Mouse (Mus musculus) lung, postnatal 10 days (tissue): ENCODE measurements around the gene Fgf5.

Experiments
- DNase-seq: peaks from one replicate; pipeline ENCODE4 v3.0.0; 2021

Fgf5 gene

GRCm38 (mm10) chr5:98253838-98254821, at the start of gene Fgf5:
TSS of gene Fgf5 (plus strand) at chr5:98254184.
- peak; percentile 52 for DNase-seq

DNA sequence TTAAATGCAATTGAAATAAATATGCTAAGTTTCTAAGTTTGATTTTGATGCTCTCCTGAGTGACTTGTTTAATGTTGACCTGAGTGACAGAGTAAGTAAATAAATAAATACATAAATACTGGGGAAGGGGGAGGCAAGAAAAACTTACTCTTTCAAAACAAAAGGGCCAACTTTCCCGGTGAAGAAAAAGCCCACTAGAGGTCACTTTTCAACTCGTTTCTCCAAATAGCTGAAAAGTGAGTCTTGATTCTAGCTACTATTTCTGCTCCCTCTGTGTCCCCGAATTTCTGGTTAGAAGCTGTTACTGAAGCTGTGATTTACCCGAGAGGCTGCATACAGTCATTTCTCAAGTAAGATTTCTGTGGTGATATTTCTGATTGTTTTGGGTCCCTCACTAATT, 41.5 kb upstream of the Fgf5 start:
- no peak for DNase-seq

GRCm38 (mm10) chr5:98221956-98222355, 32.0 kb upstream of the Fgf5 start:
- DNase-seq, result no peak

DNA sequence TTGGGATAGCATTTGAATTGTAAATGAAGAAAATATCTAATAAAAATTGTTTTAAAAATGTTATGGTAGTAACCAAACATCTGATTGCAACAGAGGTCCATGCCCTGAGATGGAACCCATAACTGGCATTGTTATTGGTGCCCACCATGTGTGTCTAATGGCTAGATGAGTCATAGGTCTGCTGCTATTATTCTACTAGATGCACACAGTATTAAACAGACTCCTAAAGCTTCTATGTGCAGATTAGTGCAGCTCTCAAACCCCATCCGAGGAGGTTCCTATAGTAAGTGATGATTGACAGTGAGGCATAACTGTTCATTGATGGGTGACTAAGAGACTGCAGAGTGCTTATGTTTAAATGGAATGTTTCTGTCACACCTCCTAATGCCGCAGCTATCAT, 27.3 kb upstream of the Fgf5 start:
- no peak for DNase-seq

DNA sequence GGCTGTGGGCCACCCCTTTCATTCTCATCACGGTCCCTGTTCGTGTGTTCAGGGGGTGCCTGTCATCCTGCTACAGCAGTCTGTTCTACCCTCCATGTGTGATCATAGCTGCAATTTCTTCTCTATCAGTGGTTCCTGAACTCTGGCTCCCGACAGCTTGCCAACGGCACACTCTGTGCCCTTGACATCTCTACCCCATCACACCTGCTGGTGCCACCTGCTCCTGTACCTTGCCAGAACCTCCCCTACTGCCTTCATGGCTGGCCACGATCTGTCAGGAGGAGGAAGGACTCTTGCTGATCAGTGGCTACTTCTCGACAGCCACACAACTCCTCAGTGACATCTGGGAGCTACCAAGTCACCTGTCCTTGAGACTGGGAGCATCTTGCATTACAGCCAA, 24.5 kb upstream of the Fgf5 start:
- no peak for DNase-seq

DNA sequence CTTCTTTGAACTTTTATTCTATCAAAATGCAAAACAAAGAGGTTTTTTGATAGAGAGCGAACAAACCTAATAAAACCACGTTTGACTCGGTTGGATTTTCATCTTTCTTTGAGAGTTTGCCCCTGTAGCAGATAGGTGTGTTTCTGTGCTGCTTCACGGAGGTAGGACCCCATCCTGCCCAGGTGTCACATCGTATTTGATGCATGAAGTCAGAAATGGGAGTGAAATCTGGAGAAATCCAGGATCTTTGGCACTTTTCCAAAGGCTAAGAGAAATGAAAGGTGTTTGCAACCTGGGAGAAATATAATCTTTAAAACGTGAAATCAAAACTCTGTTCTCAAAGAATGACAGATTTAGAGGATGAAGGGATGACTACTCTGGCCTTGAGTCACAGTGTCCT, 15.5 kb upstream of the Fgf5 start:
- DNase-seq, result no peak

GRCm38 (mm10) chr5:98241322-98241829, 12.6 kb upstream of the Fgf5 start:
- no peak for DNase-seq

DNA sequence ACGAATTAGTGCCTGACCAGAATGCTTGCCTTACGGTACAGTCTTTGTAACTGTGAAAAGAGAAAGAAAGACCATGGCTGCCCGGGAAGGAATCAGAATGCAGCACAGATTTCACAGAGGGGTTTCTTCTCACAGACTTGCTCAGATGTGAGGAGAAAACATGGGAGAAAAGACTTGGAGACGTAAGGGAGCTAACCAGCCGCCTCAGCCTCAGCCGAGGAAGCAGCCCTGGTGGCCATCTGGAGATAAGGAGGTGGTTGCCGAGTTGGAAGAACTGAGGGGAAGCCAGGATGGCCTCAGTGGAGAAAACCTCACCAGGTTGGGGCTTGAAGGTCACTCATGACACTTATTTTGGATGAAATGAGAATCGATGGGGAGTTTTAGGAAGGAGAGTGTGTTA, 8.7 kb upstream of the Fgf5 start:
- DNase-seq, result no peak

DNA sequence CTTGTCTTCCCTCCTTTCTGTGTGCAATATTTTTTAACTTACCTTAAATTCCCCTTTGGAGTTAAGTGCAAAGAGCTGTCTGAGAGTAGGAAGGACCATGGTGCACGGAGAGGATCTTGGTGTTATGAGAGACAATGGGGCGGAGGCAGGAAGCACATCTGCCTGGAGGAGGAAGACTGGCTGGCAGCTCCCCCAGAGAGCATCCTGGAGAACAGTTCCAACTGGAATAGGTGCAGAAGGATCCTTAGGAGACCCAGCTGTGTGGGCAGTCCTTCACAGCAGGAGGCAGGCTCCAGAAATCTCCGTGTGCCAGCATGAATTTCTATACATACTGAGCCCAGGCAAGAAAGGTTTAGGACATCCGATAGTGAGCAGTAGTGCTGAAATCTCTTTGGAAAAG, 8.0 kb upstream of the Fgf5 start:
- DNase-seq, result no peak

DNA sequence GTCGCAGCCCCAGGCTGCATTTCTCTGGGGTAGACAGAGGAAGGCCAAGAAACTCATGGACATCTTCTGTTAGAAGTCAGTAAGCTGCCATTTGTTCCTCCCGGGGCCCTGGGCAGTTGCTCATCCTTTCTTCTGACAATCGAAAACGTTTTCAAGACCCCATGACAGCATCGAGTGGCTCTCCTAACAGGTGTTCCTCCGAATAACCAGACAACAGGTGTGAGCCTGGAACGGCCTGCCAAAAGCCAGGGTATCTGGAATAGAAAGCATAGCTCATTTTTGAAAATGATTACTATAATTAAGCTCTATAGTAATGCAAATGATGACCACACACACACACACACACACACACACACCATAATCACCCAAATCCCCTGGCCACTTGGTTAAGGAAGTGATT, 7.2 kb upstream of the Fgf5 start:
- DNase-seq, result no peak

DNA sequence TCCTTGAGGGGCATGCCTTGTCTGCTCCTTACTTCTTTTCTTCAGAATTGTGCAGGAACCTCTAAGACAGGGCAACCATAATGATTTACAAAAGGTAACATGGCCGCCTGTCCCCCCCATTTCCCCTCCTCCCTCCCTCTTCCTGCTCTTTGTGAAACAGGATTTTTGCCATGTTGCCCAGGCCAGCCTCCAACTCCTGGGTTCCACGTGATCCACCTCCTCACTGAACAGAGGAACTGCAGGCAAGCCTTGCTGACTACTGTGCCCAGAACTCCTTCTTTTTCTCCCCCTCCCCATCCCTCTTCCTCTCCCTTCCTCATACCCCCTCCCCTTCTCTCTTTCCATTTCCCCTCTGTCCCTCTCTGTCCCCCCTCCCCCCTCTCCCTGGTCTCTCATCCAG, 6.5 kb upstream of the Fgf5 start:
- DNase-seq, result no peak

GRCm38 (mm10) chr5:98253147-98253546, 837 bp upstream of the Fgf5 start:
- no peak for DNase-seq

DNA sequence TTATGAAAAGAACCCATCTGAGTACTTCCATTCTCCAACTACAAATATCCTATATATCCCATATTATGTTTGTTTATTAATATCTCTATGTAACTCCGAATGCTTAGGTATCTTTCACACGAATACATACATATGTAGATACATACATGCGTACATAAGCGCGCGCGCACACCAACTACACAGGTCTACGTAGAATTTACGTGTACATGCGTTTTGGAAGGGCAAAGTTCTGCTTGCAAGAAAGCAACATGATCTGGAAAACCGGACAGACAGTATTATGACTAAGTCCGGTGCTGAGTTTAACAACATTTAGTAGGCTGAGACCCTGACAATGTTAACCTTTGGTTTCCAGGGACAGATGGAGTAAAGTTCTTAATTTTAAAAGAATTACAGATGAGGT, 1.2 kb downstream of the Fgf5 start:
- DNase-seq, result no peak

- DNase-seq, result no peak
Observed at GRCm38 (mm10) chr5:98255760-98256490, 1.9 kb downstream of the Fgf5 start.

DNA sequence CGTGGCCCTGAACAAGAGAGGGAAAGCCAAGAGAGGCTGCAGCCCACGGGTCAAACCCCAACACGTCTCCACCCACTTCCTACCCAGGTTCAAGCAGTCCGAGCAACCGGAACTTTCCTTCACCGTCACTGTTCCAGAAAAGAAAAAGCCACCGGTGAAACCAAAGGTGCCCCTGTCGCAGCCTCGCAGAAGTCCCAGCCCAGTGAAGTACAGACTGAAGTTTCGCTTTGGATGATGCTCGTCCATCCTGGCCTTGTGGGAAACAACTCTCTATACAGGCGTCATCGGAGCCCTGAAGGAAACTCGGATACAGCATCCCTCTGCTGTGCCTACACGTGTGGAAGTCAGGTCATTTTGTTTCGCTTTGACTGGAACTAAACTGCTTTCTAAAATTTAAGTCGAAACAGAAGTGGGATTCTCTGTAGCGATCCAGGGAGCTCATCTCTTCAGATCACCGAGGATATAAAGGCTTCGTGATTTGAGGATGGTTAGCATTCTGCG, 21.4 kb downstream of the Fgf5 start:
- DNase-seq, result no peak

DNA sequence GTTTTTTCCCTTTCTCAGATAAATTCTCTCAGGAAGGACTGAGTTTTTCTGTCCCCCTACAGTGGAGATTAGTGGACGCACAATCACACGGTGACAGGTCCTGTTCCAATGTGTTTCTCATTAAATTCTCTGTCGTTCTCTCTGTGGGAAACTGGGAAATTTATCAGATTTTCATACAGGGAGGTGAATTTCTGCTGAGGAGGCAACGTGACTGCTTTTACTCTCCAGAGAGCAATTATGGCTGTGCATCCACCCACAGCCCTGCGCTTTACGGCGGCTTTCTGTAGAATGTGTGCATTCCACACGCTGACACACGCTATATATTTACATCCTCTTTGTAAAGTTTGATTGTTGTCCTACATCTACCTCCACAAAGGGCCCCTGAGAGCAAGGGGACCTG, 28.0 kb downstream of the Fgf5 start:
- DNase-seq, result no peak

GRCm38 (mm10) chr5:98283696-98284478, 29.9 kb downstream of the Fgf5 start:
- peak; percentile 17 for DNase-seq

DNA sequence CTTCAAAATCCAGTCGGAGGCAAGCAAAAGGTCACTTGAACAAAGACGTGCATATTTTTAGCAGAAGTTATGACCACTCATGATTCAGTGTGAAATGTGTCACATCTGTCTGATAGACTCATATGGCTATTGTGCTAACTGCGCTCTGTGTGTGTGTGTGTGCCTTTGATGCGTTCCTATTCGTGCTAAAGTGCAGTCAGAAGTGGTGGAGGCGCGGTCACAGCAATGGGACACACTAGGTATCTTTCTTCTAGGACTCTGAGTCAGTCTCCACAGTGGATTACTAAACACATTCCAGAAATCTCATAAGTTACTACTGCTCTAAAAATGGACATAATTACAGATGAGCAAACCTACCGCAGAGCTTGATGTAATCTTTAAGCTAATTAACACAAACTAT, 36.7 kb downstream of the Fgf5 start:
- DNase-seq, result no peak

- no peak for DNase-seq
Observed at GRCm38 (mm10) chr5:98292388-98293048, 38.5 kb downstream of the Fgf5 start.

DNA sequence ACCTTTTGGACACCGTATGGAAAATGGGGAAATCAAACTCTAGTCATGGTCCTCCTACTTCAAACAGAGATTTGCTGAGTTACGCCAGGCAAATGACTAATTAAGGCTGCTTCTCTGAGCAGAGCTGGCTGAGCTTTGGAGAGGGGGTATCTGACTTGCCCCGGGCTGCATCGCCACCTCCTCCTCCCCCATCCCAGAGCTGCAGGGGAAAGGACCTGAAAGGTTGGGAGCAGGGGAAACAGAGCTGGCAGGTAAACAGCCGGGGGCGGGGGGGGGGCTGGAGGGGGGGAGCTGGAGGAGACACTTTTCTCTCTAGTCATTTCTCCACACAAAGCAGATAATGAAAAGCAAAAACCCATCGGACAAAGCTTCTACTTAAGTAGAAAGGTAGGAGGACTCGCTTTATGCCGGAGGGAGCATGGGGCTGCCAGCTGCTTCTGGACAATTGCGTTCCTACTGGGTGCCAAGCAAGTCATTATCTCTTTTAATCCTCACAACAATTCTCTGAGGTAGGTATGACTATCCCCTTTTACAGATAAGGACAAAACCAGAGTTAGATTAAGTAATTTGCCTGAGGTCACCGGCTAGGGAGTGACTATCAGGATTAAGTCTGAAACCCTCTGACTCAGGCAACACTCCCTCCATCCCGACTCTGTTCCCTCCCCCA, 39.2 kb downstream of the Fgf5 start:
- no peak for DNase-seq

DNA sequence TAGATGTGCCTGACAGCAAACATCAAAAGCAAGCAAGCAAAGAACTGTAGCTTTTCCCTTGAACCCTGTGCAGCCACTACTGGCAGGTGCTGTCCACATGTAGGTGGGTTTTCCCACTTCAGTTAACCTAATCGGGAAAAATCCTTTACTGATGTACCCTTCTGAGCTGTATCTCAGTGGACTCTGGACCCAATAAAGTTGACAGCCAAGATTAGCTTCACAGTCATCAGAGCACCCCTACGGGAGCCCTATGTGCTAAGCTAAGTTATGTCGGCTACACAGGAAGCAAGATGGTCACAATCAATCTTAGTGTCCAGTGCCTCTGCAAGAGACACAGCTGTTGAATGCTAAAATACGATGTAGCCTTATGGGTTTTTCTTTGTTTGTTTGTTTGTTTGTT, 46.1 kb downstream of the Fgf5 start:
- DNase-seq, result no peak

DNA sequence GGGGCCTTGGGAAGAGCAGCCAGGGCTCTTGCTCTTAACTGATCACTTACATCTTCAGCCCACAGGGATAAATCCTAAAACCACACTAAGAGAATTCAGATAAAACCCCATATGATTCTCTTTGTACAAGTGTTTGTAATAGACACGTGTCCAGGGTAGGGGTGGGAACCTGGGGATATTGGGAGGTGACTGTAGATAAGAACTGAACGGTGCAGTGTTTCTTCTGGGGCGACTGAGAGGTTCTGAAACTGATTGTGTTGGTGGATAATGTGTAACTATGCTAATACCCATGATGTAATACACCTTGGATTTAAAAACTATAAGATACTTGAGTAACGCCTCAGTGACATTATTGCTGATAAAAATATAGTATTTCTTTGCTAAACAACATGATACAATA, 51.7 kb downstream of the Fgf5 start:
- no peak for DNase-seq
